Mouse (Mus musculus) adrenal gland, postnatal 36 days (tissue): ENCODE data around the gene Unc79. TPM values are rescaled to one million over a fixed set of nuclear protein-coding genes. Genes with fewer than 3 reads are reported as not detected.

ENCODE experiments used
- DNase-seq, 2 experiments: peaks; one replicate each; pipeline ENCODE4 v3.0.0; 2021; ENCODE audit warnings: mixed read lengths in 1 of 2
- long read RNA-seq, 2 experiments: library from polyadenylated mRNA; stranded (forward); transcript quantifications; one replicate each; pipeline ENCODE4 v2.0.0; 2021; ENCODE audit warnings: borderline sequencing depth in 2 of 2
- total RNA-seq, 2 experiments: library from RNA; stranded (reverse); gene quantifications; 2 replicates each; pipeline ENCODE4 v1.2.3; 2021

Gene Unc79
- 1 to 10 TPM; 6.2 TPM for total RNA-seq
- long read RNA-seq, experiment 1, partial matches to known transcripts = 0 of 3 reads
- long read RNA-seq, experiment 1, other reads (novel, unspliced or antisense) = 3 of 3 reads
- long read RNA-seq, experiment 2, partial matches to known transcripts = 0 of 1 reads
- long read RNA-seq, experiment 2, other reads (novel, unspliced or antisense) = 1 of 1 reads

DNA sequence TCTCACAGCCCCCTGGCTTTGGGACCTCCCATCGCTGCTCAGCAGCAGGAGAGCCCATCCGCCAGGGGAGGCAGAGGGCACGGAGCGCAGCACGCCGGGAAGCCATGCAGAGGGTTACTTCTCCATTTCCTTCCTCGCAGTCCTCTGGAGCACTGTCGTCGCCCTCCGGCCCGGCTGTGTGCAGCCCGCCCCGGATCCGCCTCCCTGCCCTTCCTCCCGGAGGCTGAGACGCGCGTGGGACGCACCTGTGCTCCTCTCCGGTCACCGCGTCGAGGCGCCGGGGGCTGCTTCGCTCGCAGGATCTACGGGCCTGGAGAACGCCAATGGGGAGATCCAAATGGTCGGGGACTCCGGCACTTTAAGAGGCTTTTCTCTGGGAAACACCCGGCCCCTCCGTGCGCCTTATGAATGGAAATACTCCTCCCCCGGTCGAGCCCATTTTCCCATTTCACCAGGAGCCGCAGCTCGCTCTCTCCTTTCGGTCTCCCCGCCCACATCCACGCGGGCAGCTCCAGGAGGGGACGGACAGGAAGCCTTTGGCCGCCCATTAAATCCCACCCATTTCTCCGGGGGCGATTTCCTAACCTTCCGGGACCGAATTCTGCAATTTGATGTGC, at the start of gene Unc79:
Unc79 (plus strand) TSS at position 82 of the 617 bp plus-strand sequence.
- DNase-seq = peak; percentile 80 to 84

DNA sequence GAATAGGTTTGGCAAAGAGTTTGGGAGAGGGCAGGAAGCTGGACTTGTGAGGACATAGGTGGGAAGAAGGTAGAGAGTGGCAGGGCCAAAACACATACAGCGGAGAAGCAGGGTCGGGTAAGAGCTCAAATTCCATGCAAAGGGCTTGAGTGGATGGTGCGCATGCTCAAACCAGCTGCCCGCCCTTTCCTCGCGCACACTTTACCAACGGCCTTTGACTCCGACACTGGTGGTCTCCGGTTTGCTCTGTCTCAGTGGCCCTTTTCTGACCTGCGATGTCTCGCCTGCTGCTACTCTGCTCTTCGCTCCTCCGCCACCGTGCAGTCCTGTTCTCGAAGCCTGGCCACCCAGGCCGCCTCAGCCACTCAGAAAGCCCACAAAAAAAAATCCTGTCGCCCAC, 49.6 kb upstream of the Unc79 start, which contains the start of gene Cox8c:
Cox8c (plus strand) TSS at position 226 of the 400 bp plus-strand sequence.
- no peak for DNase-seq

DNA sequence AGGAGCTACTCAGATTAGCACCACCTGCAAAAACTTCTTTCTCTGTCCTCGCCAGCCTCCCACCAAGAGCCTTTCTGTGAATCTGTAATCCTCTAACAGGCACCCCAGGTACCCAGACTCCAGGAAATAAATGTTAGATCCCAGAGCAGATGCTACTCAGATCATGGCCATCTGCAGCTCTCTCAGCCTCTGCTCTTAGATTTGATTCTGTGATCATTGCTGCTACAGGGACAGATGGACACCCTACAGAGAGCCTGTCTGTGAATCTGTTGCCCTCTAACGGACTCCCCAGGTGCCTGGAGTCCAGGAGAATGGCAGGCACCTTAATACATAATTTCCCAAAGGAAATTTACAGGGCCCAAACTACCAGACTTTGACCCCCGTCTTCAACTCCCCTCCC, 40.5 kb upstream of the Unc79 start:
- DNase-seq = no peak

DNA sequence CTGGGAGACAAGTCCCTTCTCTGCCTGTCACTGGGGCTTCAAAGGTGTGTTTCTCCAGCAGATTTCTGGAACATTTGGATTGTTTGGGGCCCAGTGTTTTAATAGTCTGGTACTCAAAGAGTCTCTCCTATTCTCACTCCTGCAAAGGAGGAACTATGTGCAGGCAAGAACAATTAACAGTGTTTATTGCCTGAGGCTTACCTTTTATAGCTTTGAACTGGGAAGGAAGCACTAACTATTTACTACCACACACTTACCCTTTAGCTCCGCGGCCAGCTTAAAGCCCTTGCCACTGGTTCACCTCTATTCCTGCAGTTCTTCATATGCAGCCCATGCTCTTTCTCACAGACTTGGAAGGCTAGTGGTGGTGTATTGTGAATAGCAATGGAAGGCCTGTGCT, 32.6 kb upstream of the Unc79 start:
- no peak for DNase-seq

DNA sequence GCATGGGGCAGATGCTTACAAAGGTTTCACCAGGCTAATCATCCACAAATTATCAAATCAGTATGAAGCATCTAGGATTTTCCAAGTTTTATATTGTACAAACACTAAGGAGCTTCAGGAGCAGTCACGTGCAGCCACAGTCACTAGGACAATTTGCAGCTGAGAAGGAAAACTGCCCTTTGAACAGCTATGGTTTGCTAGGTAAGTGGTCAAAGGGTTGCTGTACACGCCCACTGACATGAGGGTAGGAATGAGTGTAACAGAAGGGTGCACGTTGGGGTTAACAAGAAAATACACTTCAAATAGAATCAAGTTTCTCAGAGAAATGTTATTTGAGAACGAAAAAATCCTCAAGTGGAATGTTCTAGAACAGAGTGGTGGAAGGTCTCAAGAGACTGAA, 18.9 kb upstream of the Unc79 start:
- no peak for DNase-seq

DNA sequence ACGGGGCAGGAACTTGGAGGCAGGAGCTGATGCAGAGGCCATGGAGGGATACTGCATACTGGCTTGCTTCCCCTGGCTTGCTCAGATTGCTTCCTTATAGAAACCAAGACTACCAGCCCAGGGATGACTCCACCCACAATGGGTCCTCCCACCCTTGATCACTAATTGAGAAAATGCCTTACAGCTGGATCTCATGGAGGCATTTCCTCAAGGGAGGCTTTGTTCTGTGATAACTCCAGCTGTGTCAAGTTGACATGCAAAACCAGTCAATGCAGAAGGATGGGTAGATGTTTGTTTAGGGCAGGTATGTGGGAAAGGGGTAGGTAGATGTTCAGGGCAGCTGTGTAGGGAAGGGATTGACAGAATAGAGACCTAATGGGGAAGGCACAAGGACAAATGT, 18.3 kb upstream of the Unc79 start:
- no peak for DNase-seq

DNA sequence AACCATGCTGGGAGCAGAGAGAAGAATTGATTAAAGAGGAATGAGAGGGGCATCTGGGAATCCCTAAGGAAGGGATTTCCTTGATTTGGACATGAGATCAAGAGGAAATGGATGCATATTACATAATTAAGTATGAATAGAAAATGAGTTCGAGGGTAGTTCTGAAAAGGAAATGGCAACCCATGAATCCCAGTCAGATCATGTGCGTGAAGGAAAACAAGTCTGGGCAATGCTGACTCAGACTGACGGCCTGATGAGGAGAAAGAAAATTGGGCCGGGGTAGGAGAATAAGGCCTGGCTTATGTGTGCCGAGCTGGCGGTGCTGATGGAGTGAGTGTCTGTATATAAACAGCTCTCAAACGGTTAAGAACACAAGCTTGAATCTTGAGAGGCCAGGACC, 17.9 kb upstream of the Unc79 start:
- no peak for DNase-seq

DNA sequence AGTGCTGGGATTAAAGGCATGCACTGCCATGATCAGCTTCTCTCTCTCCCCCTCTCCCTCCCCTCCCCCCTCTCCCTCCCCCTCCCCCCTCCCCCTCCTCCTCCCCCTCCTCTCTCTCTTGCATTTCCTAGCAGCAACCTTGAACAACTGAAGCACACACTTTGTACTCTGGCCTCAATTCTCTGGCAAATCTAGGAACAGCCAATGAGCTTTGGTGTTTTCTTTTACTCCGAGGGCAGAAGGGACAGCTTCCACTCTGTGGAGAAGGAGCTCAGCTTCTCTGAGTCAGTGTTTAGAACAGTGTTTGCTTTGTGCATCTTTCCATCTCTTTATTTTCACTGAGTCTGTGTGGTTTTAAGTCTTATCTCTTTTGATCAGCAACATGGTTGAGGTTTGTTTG, 12.8 kb upstream of the Unc79 start:
- no peak for DNase-seq

DNA sequence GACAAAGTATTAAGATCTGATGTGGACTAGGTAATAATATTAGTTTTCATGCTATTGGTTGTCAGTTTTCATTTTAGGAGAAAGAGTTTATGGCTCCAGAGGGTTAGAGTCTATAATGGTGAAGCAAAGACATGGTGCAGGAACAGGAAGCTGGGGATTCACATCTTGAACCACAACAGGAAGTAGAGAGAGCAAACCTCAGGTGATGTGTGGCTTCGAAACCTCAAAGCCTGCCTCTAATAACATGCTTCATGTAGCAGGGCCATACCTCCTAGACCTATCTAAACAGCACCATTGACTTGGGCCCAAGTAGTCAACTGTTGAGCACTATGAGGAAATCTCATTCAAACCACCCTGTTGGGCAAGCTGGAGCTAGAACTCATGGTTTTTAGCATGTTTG, 3.1 kb upstream of the Unc79 start:
- DNase-seq = no peak

DNA sequence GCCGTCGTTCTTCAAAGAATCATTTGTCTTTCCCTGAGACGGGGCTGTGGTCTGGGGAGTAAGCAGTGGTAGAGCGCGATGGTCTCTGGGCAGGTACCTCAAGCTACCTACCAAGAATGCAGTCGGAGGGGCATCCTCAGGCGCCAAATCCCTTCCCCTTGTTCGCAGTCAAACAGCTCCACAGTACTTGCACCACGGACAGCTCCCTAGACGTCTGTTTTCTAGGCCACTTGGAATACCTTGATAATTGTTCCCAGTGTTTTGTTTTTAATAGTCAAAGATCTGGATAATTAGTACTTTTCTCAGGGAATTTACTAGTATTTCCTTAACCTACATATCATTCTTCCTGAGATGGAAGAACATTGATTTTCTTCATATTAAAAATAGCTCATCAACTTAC, 833 bp upstream of the Unc79 start:
- no peak for DNase-seq

DNA sequence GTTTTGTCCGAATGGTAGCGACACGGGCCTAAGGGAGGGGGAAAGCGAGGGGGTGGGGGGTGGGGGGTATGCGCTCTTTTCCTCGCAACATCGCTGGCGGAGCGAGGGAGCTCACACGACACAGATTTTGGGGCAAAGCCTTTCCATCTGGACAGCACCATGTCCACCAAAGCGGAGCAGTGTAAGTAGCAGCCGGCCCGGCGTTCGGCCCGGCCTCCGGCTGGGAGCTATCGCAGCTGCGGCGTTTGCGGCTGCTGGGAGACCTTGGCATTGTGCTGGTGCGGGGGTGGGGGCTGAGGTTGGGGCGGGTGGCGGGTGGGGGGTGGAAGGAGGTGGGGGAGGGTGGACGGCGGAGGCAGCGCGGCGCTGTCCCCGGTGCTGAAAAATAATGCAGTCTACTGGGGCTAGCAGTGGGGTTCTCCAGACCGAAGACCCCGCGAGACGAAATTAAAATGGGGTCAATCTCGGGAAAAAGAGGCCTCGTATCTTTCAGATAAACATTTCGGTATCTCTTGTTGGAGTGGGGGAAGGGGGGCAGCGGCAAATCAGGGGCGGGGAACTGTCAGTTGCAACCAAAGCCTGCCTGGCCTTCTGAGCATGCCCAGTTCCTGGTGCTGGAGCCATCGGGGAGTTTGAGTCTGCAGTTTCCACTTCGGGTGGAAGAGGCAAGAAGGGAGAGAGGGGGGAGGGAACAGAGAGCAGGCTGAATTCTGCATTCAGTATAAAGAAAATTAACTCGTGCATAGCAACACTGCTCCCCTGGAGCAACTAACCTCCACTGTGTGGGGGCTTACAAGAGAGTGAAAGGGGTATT, 943 bp downstream of the Unc79 start:
- peak; percentile 75 to 84 for DNase-seq

DNA sequence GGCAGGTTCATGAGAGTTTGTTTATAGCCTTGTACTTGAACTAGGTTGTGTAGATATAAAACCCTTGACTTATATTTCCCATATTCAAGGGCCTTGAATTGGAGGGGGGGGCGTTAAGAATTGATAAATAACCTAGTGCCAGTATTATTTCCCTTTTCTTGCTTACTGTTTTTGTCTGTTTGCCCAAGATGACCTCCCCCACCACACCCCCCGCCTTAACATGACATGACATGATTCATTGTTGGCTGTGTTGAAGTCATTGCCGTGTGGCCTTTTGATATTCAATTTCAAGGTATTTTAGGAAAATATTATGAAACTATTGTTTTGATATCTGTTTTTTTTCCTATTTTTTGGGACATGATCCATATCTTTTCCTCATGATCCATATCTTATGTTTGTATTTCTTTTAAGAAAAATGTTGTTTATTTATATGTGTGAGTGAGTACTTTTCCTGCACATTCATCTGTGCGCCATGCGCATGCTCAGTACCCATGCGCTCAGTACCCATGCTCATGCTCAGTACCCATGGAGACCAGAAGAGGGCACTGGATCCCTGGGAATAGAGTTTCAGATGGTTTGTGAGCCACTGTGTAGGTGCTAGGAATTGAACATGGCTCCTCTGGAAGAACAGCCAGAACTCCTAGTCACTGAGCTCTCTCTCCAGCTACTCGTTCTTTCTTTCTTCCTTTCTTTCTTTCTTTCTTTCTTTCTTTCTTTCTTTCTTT, 11.6 kb downstream of the Unc79 start:
- peak; percentile 43 to 54 for DNase-seq

DNA sequence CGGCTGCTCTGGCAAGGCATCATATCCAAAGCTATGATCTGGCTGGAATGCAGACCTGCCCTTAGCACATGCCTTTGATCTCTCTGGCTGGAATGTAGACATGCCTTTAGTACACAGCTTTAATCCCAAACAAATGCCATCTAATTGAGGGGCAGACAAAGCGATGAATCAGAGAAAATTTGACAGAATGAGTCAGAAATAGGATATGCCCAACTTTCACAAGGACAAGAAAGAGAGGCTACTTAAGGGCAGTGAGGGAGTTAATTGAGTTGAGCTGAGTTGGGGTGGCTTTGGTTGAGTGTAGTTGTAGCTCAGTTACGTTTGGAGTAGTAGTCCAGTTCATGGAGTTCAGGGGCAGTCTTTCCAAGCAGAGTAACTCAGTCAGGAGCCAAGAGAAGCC, 12.4 kb downstream of the Unc79 start:
- peak; percentile 22 to 35 for DNase-seq

DNA sequence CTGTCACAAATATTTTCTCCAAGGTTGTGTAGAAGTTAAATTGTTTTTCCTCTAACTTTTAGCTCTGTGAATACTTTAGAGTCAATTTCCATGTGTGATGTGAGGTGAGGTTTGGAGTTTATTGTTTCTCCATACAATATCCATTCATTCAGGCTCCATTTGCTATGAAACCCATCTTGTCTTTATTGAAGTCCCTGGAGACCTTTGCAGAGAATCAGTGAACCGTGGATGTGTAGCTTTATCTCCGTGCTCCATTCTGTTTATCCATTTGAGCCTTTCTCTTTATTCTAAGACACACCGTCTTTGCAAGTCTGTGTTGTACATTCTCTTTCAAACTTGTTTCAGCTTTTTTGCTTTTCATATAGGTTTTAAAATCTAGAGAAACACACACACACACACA, 15.8 kb downstream of the Unc79 start:
- no peak for DNase-seq

DNA sequence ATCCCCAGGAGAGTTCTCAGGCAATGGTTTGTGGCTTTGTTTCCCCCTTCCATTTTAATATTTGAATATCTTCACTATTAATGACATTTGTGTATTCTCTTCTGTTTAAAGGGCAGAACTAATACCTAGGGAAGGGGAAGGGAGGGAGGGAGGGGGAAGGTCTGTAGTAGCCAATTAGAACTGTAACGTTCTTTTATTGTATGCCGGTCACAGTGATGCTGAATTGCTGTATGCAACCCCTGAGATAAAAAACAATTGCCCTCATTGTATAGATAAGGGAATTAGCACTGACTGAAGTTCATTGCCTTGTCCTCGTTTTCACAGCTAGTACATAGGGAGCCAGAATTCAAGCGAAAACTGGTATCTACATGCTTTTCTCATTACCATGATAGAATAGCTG, 31.9 kb downstream of the Unc79 start:
- no peak for DNase-seq

DNA sequence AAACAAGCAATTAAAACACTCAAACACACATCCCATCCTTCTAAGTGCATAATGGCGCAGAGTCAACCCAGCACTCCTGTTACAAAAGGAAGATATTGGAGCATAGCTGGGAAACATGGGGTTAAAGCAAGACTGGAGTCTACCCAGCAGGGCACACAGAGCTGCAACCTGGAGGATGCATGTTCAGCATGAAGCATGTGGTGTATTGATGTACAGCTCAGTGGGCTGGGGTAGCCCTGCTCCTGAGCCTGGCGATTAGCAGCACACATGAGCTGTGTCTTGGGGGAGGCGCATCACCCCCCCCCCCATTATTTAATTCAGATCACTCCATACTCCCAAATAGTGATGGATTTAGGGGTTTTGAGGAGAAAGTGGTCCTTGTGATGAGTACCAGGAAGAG, 32.9 kb downstream of the Unc79 start:
- DNase-seq = no peak

DNA sequence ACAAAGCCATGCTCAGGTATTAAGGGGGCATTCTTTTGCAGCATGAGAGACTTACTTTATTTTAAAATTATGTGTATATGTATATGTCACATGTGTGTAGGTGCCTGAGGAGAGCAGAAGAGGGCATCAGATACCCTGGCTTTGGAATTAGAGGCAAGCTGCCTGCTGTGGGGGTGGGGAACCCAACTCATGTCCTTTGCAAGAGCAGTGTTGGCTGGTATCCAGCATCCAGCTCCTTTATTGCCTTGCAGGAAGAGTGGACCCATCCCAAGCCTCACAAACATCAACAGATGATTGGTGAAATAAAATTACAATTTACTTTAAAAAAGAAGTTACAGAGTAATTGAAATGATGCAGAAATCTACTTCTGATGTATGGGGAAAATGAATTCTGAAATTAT, 36.7 kb downstream of the Unc79 start:
- peak in 1 of 2 experiments; percentile 33 for DNase-seq

DNA sequence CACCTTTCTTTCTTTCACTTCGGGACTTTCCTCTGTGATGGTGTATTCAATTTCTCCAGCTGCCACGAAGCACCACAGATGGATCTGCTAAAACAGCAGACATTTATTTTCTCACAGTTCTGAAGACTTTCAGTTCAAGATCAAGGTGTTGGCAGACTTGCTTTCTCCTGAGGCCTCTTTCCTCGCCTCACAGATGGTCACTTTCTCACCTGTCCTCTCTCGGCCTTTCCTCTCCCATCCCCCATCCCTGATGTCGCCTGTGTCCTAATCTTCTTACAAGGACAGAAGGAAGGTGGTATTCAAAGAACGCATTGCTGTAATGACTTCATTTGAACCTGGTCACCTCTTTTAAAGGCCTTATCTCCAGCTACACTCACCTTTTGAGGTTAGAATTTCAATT, 39.1 kb downstream of the Unc79 start:
- no peak for DNase-seq

DNA sequence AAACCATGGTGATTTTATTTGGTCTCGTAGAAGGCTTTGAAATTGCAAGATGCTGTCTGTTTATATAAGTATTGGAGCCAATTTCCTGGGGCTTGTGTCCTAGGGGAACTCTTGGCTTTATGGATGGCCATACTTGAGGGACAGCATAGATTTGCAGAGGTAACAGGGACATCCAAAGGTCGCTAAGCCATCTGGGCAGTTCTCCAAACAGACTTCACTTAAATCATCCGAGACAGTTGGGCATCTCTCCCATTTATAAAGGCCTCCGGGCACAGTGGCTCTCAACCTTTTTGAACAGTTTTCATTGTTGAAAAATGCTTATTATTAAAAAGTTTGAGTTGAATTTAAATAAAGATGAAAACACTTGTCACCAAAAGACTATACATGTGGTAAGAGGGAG, 59.8 kb downstream of the Unc79 start:
- peak; percentile 64 to 69 for DNase-seq

DNA sequence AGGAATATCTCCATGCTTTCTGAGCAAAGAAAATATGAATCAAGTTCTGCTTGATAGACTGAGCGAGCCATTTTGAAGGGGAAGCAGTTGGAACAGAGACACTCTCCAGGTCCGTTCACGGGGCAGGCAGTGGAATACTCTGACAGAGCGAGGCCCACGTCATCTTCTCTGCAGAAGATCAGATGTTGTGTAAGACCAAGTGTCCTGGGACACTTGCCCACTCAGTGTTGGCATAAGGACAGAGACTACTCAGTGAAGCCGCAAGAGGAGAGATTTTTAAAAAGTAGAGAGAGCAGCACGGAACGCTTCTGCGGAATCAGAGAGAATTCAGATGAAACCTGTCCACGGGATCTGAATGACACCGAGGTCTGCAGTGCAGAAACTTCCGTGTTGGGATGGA, 69.5 kb downstream of the Unc79 start:
- DNase-seq = peak; percentile 30 to 78

DNA sequence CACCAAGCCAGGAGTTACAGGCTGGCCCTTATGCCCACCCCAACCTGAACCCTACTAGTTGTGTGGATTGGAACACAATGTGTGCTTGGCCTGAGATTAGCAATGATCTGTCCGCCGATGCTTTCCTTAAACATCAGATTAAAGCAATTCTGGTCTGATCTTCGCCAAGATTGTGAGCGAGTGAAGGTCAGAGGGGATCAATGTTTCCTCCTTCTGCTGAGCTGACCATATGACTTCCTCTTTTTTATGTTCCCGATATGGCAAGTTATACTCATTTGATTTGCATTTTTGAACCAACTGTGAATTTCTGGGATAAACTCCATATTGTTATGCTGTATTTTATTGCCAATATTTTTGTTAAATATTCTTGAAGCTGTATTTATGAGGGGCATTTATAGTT, 88.0 kb downstream of the Unc79 start:
- no peak for DNase-seq

DNA sequence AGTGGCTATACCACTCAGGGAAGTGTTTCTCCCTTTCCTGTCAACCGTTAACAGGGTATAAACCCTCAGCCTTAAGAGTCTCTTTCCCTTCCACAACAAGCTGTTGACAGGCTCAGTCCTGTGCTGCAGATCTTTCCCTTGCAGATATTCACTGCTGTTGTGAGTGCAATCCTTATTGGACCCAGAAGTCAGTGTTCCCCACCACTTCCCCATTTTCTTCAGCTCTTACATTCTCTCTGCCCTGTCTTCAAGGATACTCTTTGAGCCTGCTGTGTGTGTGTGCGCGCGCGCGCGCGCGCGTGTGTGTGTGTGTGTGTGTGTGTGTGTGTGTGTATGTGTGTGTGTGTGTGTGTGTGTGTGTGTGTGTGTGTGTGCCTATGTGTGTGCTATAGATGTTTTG, 90.7 kb downstream of the Unc79 start:
- DNase-seq = no peak

DNA sequence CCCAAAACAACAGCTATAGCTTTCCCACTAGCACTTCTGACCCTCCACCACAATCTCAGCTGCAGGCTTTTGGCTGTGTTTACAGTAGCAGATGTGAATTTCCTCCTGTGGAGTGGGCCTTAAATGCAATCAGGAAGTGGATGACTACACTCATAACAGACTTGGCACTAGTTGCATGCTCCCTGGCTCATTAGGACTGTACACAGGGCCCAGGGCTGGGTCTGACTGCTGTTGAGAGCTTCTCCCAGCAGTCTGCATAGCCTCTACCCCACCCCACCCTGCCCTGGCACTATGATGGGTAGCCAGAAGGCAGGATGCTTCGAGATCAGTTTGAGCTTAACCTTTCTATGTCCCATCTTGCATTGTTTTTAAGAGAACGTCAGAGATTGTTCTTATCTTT, 91.5 kb downstream of the Unc79 start:
- no peak for DNase-seq
